Mouse (Mus musculus): ENCODE measurements around the gene Gm37240.

- TF ChIP-seq CTCF (IDR thresholded peaks at IDR 0.05; ENCODE audit: borderline replicate concordance, insufficient read depth, low read length) (no peak), POLR2A (IDR thresholded peaks at IDR 0.05; ENCODE audit: low read depth, low read length) (no peak)
These were observed 1284.6 kb downstream of the Gm37240 start for GRCm38 (mm10) chr3:84602759-84603158.
